Mouse (Mus musculus) testis, adult 2 months (tissue): ENCODE results near the gene Fcho2. TPM values are rescaled to one million over a fixed set of nuclear protein-coding genes. Genes with fewer than 3 reads are reported as not detected.

Source experiments
- H3K27ac ChIP-seq: fragments of 200-500 bp; 2 replicates; pipeline ENCODE4 v1.5.1; 2012; ENCODE audit warnings: low read depth, low read length; ENCODE audit not compliant: control insufficient read depth, insufficient read depth
- H3K27me3 ChIP-seq: fragments of 200-500 bp; 2 replicates; pipeline ENCODE4 v1.6.1; 2012; ENCODE audit warnings: mild to moderate bottlenecking, low read length, moderate library complexity; ENCODE audit not compliant: control insufficient read depth, insufficient read depth
- H3K36me3 ChIP-seq: fragments of 200-500 bp; 2 replicates; pipeline ENCODE4 v1.6.1; 2012; ENCODE audit warnings: mild to moderate bottlenecking, low read length; ENCODE audit not compliant: control insufficient read depth, insufficient read depth
- H3K4me1 ChIP-seq: fragments of 200-500 bp; 2 replicates; pipeline ENCODE4 v1.6.1; 2012; ENCODE audit warnings: low read length; ENCODE audit not compliant: control insufficient read depth, insufficient read depth
- H3K4me3 ChIP-seq: fragments of 200-500 bp; 2 replicates; pipeline ENCODE4 v1.5.1; 2012; ENCODE audit warnings: low read depth, mild to moderate bottlenecking, low read length, moderate library complexity, mixed read lengths; ENCODE audit not compliant: control insufficient read depth
- CTCF ChIP-seq: fragments of 200-500 bp; IDR thresholded peaks from 2 replicates; pipeline ENCODE4 v1.5.1; 2012; ENCODE audit warnings: low read depth, mild to moderate bottlenecking, inconsistent platforms, low read length, moderate library complexity; ENCODE audit not compliant: control insufficient read depth, insufficient read depth, insufficient replicate concordance
- POLR2A ChIP-seq: fragments of 200-500 bp; IDR thresholded peaks from 2 replicates; pipeline ENCODE4 v1.6.1; 2012; ENCODE audit warnings: low read depth, mild to moderate bottlenecking, inconsistent platforms, low read length, moderate library complexity; ENCODE audit not compliant: control insufficient read depth
- polyA plus RNA-seq: library from polyadenylated mRNA; depleted of rRNA; stranded (reverse); fragments of >200 nt; gene quantifications from 2 replicates; pipeline ENCODE4 v1.2.3, GENCODE M21; 2012

Fcho2 gene
- polyA plus RNA-seq, 1 experiment, result 5.4 TPM

- TF ChIP-seq CTCF (no peak), POLR2A (no peak)
- Histone ChIP-seq H3K4me1 (no peaks in the 10 kb centered on the region), H3K27ac (no peak overlapping the region), H3K27me3 (no peaks in the 10 kb centered on the region), H3K36me3 (no peaks in the 10 kb centered on the region), H3K4me3 (no peak overlapping the region)
Measured at GRCm38 (mm10) chr13:98738213-98738612, 77.0 kb downstream of the Fcho2 start.

- H3K27me3 ChIP-seq, result no peaks in the 10 kb centered on the region
- H3K4me3 ChIP-seq, result no peak overlapping the region
- no peaks in the 10 kb centered on the region for H3K4me1 ChIP-seq
- H3K36me3 ChIP-seq, result no peaks in the 10 kb centered on the region; the same call in 1 of the 2 replicates
- no peak overlapping the region for H3K27ac ChIP-seq
- TF ChIP-seq CTCF (no peak), POLR2A (no peak)
Measured at GRCm38 (mm10) chr13:98733292-98733691, 82.0 kb downstream of the Fcho2 start.

- H3K27me3 ChIP-seq, result no peaks in the 10 kb centered on the region
- no peaks in the 10 kb centered on the region for H3K4me1 ChIP-seq
- H3K27ac ChIP-seq, result no peak overlapping the region
- no peak overlapping the region for H3K4me3 ChIP-seq
- TF ChIP-seq CTCF, result no peak
- no peak for TF ChIP-seq POLR2A
- H3K36me3 ChIP-seq, result peaks cover 1% of the 10 kb centered on the region; the same call in 1 of the 2 replicates
Measured at GRCm38 (mm10) chr13:98729271-98730062, 85.8 kb downstream of the Fcho2 start.

GRCm38 (mm10) chr13:98726494-98726893 is 88.8 kb downstream of the Fcho2 start:
- TF ChIP-seq POLR2A (no peak), CTCF (no peak)
- H3K4me3 ChIP-seq, result no peak overlapping the region
- H3K36me3 ChIP-seq, result peaks cover 1% of the 10 kb centered on the region; the same call in 1 of the 2 replicates
- H3K27me3 ChIP-seq, result no peaks in the 10 kb centered on the region
- no peaks in the 10 kb centered on the region for H3K4me1 ChIP-seq
- H3K27ac ChIP-seq, result no peak overlapping the region

- Histone ChIP-seq H3K4me1 (no peaks in the 10 kb centered on the region), H3K27ac (no peak overlapping the region), H3K36me3 (peaks cover 1% of the 10 kb centered on the region; the same call in 1 of the 2 replicates), H3K27me3 (no peaks in the 10 kb centered on the region), H3K4me3 (no peak overlapping the region)
- TF ChIP-seq POLR2A (no peak), CTCF (no peak)
Measured at GRCm38 (mm10) chr13:98723430-98723829, 91.8 kb downstream of the Fcho2 start.

- peaks cover 1% of the 10 kb centered on the region; the same call in 1 of the 2 replicates for H3K36me3 ChIP-seq
- TF ChIP-seq CTCF (no peak), POLR2A (no peak)
- no peaks in the 10 kb centered on the region for H3K27me3 ChIP-seq
- no peak overlapping the region for H3K4me3 ChIP-seq
- no peaks in the 10 kb centered on the region for H3K4me1 ChIP-seq
- no peak overlapping the region for H3K27ac ChIP-seq
Measured at GRCm38 (mm10) chr13:98722296-98722695, 93.0 kb downstream of the Fcho2 start.

GRCm38 (mm10) chr13:98716176-98716575 is 99.1 kb downstream of the Fcho2 start:
- Histone ChIP-seq H3K27ac (no peak overlapping the region), H3K36me3 (no peaks in the 10 kb centered on the region), H3K4me3 (no peak overlapping the region), H3K27me3 (no peaks in the 10 kb centered on the region), H3K4me1 (no peaks in the 10 kb centered on the region)
- TF ChIP-seq POLR2A, result no peak
- no peak for TF ChIP-seq CTCF

- no peaks in the 10 kb centered on the region for H3K4me1 ChIP-seq
- H3K4me3 ChIP-seq, result no peak overlapping the region
- TF ChIP-seq POLR2A (no peak), CTCF (no peak)
- H3K27me3 ChIP-seq, result no peaks in the 10 kb centered on the region
- H3K27ac ChIP-seq, result no peak overlapping the region
- no peaks in the 10 kb centered on the region for H3K36me3 ChIP-seq
Measured at GRCm38 (mm10) chr13:98715443-98715990, 99.7 kb downstream of the Fcho2 start.
